Mouse (Mus musculus) monocyte, adult 59 days (primary cell): Measurements from ENCODE around the gene Spef2. TPM values are rescaled to one million over a fixed set of nuclear protein-coding genes. Genes with fewer than 3 reads are reported as not detected.

ENCODE experiments used
- total RNA-seq, 2 experiments: library from RNA; stranded (reverse); gene quantifications; one replicate each; pipeline ENCODE4 v1.2.4; 2023

Spef2 gene
- under 1 TPM; 0.45 to 0.94 TPM for total RNA-seq

DNA sequence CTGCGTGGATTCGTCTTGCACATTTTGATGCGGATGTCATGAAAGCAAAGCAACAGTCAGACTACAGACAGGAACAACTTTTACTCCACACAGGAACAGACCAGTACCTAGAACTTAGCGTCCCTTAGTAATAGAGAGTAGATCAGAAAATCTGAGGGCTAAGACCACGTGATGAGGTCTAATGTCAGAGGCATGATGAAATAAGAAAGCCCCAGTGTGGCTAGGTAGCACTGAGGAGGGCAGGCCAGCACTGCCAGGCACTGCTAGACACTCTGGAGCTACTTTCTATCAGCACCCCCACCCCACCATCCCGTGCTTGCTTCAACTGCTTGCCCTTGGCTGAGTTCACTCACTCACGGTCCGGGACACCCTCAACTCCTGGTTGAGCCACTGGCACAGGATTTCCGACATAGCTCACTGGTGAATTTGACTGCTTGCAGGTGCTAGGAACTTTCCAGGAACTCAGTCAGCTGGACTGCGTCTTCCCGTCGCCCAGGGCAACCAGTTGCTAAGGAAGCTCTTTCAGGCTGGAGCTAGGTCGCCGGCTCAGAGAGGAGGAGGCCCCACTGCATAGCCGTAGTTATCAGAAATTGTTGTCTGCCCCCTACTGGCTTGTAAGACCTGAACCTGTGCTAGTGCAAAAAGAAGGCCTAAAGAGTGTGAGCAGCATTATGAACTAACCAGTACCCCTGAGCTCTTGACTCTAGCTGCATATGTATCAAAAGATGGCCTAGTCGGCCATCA lies at the start of gene Spef2:
Gene Spef2, minus strand, starts transcription at position 510 of the 744 bp plus-strand sequence.

DNA sequence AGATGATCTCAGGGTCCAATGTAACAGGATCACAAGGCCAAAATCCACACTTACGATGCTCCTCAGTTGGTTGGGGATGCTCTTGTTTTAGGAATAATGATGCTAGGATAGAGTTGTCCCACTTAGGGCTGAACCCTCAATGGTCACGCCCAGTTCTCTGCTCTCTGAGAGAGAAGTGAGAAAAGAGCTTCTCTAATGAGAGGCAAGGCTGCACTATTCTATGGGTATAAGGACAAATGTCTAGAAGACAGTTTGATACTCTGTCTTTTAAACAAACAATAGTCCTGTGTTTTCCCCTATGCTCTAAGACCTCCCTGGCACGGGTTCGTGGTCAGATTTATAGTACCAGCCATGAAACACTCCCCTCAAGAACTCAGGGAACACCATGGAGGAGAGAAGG lies 218.6 kb downstream of the Spef2 start, which contains the start of gene Il7r:
Gene Il7r, minus strand, starts transcription at position 101 of the 400 bp plus-strand sequence.

Other genes starting within 250 kb of the Spef2 start
- gene Il7r, start 218.7 kb downstream of the Spef2 start, total RNA-seq = 1 to 10 TPM; 3.2 TPM